Mouse (Mus musculus) hindbrain, embryonic 13.5 days (tissue): Measurements from ENCODE around the gene Olfr1123. TPM values are rescaled to one million over a fixed set of nuclear protein-coding genes. Genes with fewer than 3 reads are reported as not detected.

Experiments used
- polyA plus RNA-seq: library from polyadenylated mRNA; unstranded; fragments of >200 nt; fragmentation: Nextera tagmentation; extraction: Ambion mirVana; gene quantifications from 2 replicates; pipeline ENCODE4 v1.2.1, GENCODE M21; 2015

Gene Olfr1123
- polyA plus RNA-seq, 1 experiment from 2014 or later: not detected

Other genes starting within 250 kb of the Olfr1123 start
- gene Olfr1112, start 228.8 kb upstream of the Olfr1123 start, polyA plus RNA-seq: not detected in 2 replicates
- gene Olfr1113, start 207.7 kb upstream of the Olfr1123 start, polyA plus RNA-seq: not detected in 2 replicates
- not detected in 2 replicates for gene Olfr1115, start 168.6 kb upstream of the Olfr1123 start, polyA plus RNA-seq
- not detected in 2 replicates for gene Olfr1116, start 149.1 kb upstream of the Olfr1123 start, polyA plus RNA-seq
- not detected in 2 replicates for gene Olfr1118, start 109.1 kb upstream of the Olfr1123 start, polyA plus RNA-seq
- gene Olfr1120, start 61.8 kb upstream of the Olfr1123 start, polyA plus RNA-seq: not detected in 2 replicates
- not detected in 2 replicates for gene Olfr1121, start 46.7 kb upstream of the Olfr1123 start, polyA plus RNA-seq
- not detected in 2 replicates for gene Olfr1122, start 30.8 kb upstream of the Olfr1123 start, polyA plus RNA-seq
- 0.08 TPM in 1 of 2 replicates, not detected in the other for gene Olfr1124, start 13.6 kb downstream of the Olfr1123 start, polyA plus RNA-seq
- not detected in 2 replicates for gene Olfr1126, start 37.3 kb downstream of the Olfr1123 start, polyA plus RNA-seq
- gene Pramel7, start 80.5 kb downstream of the Olfr1123 start, polyA plus RNA-seq: not detected in 2 replicates
- gene Pramel6, start 89.9 kb downstream of the Olfr1123 start, polyA plus RNA-seq: not detected in 2 replicates
- not detected in 2 replicates for gene Olfr153, start 115.2 kb downstream of the Olfr1123 start, polyA plus RNA-seq
- not detected in 2 replicates for gene Olfr1128, start 128.9 kb downstream of the Olfr1123 start, polyA plus RNA-seq
- gene Olfr1129, start 157.3 kb downstream of the Olfr1123 start, polyA plus RNA-seq: not detected in 2 replicates
- not detected in 2 replicates for gene Olfr1130, start 189.6 kb downstream of the Olfr1123 start, polyA plus RNA-seq
- not detected in 2 replicates for gene Olfr1131, start 210.5 kb downstream of the Olfr1123 start, polyA plus RNA-seq
- gene Olfr1132, start 220.9 kb downstream of the Olfr1123 start, polyA plus RNA-seq: not detected in 2 replicates
- gene Olfr1133, start 230.7 kb downstream of the Olfr1123 start, polyA plus RNA-seq: not detected in 2 replicates
- not detected in 2 replicates for gene Olfr1134, start 241.8 kb downstream of the Olfr1123 start, polyA plus RNA-seq